Mouse (Mus musculus): ENCODE data around the gene Gm2310.
"Not testable (repeated sequence)": the region's sequence is repeated elsewhere in the genome, so short reads cannot be mapped to it uniquely, and the experiment has no call there.

Gene Gm2310

DNA sequence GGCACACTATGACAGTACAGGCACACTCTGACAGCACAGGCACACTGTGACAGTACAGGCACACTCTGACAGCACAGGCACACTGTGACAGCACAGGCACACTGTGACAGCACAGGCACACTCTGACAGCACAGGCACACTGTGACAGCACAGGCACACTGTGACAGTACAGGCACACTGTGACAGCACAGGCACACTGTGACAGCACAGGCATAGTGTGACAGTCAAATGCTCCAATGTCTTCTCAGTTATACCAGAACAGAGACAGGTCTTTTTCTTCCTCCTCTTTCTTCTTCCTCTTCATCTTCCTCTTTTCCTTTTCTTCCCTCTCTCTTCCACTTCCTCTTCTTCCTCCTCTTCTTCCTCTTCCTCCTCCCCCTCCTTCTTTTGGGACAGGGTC lies at the start of gene Gm2310:
Gm2310 (minus strand) TSS at position 101 of the 400 bp plus-strand sequence.
- not testable (repeated sequence) for DNase-seq (ENCODE audit: low read depth, low spot score)

- DNase-seq (ENCODE audit: low read depth, low spot score), result peak; percentile 65
These were observed 49.1 kb upstream of the Gm2310 start for GRCm38 (mm10) chr15:8568645-8569528.

DNA sequence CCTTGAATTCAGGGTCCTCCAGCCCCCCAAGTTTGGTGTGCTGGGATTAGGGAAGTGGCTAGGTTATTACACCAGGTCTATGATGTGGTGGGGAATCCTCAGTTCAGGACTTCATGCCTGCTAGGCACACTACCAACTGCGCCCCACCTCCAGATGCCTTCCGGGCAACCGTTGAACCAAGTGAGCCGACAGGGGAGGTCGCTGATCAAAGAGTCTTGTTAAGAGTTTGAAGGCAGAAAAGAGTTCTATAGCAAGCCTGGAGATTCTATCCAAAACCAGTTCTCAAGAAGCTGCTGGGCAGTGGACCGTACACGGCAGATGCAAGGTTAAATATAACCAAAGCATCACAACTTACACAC lies 48.5 kb upstream of the Gm2310 start:
- DNase-seq (ENCODE audit: low read depth, low spot score), result no peak

DNA sequence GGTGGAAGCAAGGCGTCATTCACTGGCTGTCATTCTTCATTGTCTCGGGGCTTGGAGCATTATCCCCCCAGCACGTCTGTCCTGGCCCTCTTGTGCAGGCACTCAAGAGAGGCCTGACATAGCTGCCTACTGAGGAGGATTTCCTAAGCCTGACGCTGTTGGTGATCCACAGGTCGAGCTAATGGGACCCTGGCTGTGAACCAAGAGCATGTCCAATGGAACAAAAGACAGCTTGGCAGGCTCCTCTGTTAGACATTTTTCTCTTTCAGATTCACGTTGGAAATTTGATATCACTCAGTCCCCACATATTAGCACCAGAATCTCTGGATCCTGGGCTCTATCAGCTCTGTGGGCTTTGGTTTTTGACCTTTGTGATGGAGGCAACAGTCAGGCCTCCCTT lies 45.7 kb upstream of the Gm2310 start:
- DNase-seq (ENCODE audit: low read depth, low spot score), result no peak

DNA sequence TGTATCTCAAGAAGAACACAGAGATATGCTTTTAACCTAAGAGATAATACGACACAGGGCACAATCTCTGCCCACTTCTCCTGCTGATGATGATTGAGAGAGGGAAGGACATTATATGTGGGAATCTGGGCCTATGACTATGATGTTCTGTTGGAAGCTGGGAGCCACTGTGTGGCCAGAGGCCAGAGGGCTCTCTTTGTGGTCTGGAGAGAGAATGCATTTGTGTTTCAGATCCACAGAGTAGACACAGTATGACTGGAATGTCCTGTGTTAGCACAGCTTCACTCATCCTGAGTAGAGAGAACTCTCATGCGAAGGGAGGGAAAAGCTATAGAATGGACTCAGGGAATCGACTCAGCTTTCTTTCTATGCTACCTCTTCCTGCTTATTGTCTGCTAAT lies 44.6 kb upstream of the Gm2310 start:
- DNase-seq (ENCODE audit: low read depth, low spot score), result no peak

- no peak for DNase-seq (ENCODE audit: low read depth, low spot score)
These were observed 43.9 kb upstream of the Gm2310 start for GRCm38 (mm10) chr15:8563423-8564194.

GRCm38 (mm10) chr15:8562776-8563175 lies 43.0 kb upstream of the Gm2310 start:
- DNase-seq (ENCODE audit: low read depth, low spot score), result no peak

- no peak for DNase-seq (ENCODE audit: low read depth, low spot score)
These were observed 11.4 kb upstream of the Gm2310 start for GRCm38 (mm10) chr15:8531201-8531600.

DNA sequence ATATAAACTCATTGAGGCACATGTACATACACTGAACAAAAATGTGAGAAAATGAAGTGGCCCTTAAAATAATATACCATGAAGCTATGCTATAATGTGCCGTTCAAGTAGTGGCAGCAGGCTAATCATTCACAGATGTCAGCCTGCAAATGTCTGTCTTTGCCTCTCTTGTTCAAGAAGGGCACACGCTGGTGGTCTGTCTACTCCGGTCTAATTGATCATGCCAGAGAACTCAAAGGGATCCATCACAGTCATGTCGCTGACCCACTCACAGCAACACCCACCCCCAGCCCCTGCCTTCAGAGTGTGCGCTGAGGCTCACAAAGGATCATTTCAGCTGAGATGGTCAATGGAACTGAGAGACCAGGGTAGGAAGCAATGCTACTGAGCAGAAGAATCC lies 6.8 kb downstream of the Gm2310 start:
- DNase-seq (ENCODE audit: low read depth, low spot score), result no peak

DNA sequence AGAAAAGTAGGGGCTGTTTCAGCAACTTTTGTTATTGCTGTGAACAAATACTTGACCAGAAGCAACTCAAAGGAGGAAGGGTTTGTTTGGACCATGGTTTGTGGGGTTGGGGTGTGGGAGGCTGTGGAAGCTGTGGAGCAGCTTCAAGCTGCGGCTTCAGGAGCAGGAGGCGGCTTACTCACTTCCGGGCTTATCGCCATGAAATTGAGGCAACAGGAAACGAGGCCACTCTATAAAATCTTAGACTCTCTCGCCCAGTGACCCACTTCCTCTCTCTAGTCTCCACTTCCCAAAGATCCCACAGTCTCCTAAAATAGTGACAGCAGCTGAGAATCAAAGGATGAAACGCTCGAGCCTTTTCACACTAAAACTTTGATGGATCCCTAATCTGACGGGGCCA lies 7.9 kb downstream of the Gm2310 start:
- DNase-seq (ENCODE audit: low read depth, low spot score), result peak; percentile 9

DNA sequence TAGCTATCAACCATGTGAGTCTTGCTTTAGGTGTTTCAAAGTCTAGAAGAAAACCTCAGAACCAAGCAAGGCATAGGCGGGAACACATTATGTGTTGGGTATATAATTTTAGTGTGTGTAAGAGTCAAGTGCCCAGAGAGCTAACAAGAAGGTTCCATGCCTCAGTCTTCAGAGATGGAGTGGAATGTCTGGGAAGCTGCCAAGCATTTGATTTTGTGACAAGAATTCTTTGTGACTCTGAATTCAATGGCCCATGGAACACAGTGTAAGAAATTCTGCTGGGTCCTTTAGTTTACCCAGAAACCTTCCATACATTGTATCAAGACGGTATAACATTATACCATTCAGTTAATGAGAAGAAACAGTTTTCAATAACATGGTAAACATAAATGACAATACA lies 17.3 kb downstream of the Gm2310 start:
- no peak for DNase-seq (ENCODE audit: low read depth, low spot score)

DNA sequence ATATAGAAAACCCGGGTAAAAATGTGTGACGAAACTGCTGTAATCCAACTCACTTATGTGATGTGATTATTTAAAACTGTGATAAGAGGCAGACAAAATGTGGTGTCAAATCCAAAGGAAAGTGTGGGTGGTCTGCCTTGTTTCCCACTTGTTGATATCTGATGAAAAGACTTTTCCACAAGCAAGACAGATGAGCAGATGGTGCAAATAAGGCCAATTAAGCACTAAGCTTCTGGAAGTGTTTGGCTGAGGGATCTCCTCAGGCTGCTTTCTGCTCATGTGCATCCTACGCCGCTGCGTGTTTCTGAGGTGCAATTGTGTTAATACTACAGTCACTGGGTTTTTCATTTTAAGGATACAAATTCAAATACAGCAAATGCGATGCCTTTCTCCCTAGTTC lies 34.5 kb downstream of the Gm2310 start:
- DNase-seq (ENCODE audit: low read depth, low spot score), result no peak

GRCm38 (mm10) chr15:8469006-8469575 lies 50.7 kb downstream of the Gm2310 start:
- no peak for DNase-seq (ENCODE audit: low read depth, low spot score)

All from skeletal muscle tissue, adult 2 months (tissue).